Mouse (Mus musculus) limb, embryonic 12.5 days (tissue): ENCODE results near the gene 2310039H08Rik. TPM values are rescaled to one million over a fixed set of nuclear protein-coding genes. Genes with fewer than 3 reads are reported as not detected.

Experiments used
- ATAC-seq: fragments of 200-750 bp; cut with Nextera tagmentation; 2 replicates; pipeline ENCODE4 v1.8.0; 2017; ENCODE audit warnings: low read depth, moderate TSS enrichment; ENCODE audit not compliant: insufficient number of reproducible peaks, insufficient read depth, low FRiP score, low TSS enrichment
- H3K27ac ChIP-seq: fragments of 300-500 bp; sonication (generic); 2 replicates; pipeline ENCODE4 v1.5.1; 2016; ENCODE audit warnings: mild to moderate bottlenecking, moderate library complexity
- H3K27me3 ChIP-seq: fragments of 300-500 bp; sonication (generic); 2 replicates; pipeline ENCODE4 v1.6.1; 2016; ENCODE audit warnings: mild to moderate bottlenecking, moderate library complexity
- H3K36me3 ChIP-seq: fragments of 300-500 bp; sonication (generic); 2 replicates; pipeline ENCODE4 v1.6.1; 2016; ENCODE audit warnings: mild to moderate bottlenecking, moderate library complexity
- H3K4me1 ChIP-seq: fragments of 300-500 bp; sonication (generic); replicated peaks from 2 replicates; pipeline ENCODE4 v1.6.1; 2016
- H3K4me2 ChIP-seq: fragments of 300-500 bp; sonication (generic); 2 replicates; pipeline ENCODE4 v1.6.1; 2016; ENCODE audit warnings: mild to moderate bottlenecking, moderate library complexity
- H3K4me3 ChIP-seq: fragments of 300-500 bp; sonication (generic); replicated peaks from 2 replicates; pipeline ENCODE4 v1.5.1; 2016; ENCODE audit warnings: mild to moderate bottlenecking
- H3K9ac ChIP-seq: fragments of 300-500 bp; sonication (generic); replicated peaks from 2 replicates; pipeline ENCODE4 v1.6.1; 2016; ENCODE audit warnings: mild to moderate bottlenecking, moderate library complexity
- H3K9me3 ChIP-seq: fragments of 300-500 bp; sonication (generic); 2 replicates; pipeline ENCODE4 v1.6.1; 2016; ENCODE audit warnings: mild to moderate bottlenecking, moderate library complexity
- WGBS: fragments of 180-500 bp; shearing (Covaris S2); methylation state at CpG from one replicate; pipeline ENCODE4 v1.1.7; 2016; 5-methylcytosine and 5-hydroxymethylcytosine counted together
- polyA plus RNA-seq: library from polyadenylated mRNA; unstranded; fragments of >200 nt; fragmentation: Nextera tagmentation; extraction: Ambion mirVana; gene quantifications from 2 replicates; pipeline ENCODE4 v1.2.1, GENCODE M21; 2016

2310039H08Rik gene
- polyA plus RNA-seq, 1 experiment from 2014 or later, result 49.8 TPM

GRCm38 (mm10) chr17:46736160-46736559, 36.3 kb upstream of the 2310039H08Rik start:
- H3K27ac ChIP-seq, result no peak overlapping the region
- H3K9me3 ChIP-seq, result no peaks in the 10 kb centered on the region
- no peaks in the 10 kb centered on the region for H3K27me3 ChIP-seq
- 61% methylated on average over 10 of the region's 10 CpGs for WGBS
- ATAC-seq, result no peak
- H3K36me3 ChIP-seq, result peaks cover 40% of the 10 kb centered on the region
- no peak overlapping the region for H3K4me2 ChIP-seq
- no peak overlapping the region for H3K4me3 ChIP-seq
- no peak overlapping the region for H3K9ac ChIP-seq
- H3K4me1 ChIP-seq, result no peaks in the 10 kb centered on the region

DNA sequence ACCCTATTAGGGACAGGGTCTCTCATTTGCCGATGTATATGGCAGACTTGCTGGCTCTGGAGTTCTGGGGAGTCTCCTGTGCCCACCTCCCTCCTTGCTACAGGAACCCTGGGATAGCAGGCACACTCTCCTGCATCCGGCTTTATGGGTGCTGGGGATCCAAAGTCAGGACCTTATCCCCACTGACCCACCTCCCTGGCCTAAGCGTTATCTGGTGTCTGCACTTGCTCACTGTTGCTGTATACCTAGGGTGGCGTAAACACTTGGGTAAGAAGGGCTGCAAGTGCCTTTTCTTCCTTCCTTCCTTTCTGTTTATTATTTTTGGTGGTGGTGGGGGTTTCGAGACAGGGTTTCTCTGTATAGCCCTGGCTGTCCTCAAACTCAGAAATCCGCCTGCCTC, 31.1 kb upstream of the 2310039H08Rik start:
- Histone ChIP-seq H3K27ac (no peak overlapping the region), H3K4me3 (no peak overlapping the region), H3K36me3 (peaks cover 63% of the 10 kb centered on the region), H3K27me3 (no peaks in the 10 kb centered on the region), H3K4me1 (no peaks in the 10 kb centered on the region), H3K9me3 (no peaks in the 10 kb centered on the region), H3K9ac (no peak overlapping the region), H3K4me2 (no peak overlapping the region)
- 92% methylated on average over 6 of the region's 6 CpGs for WGBS
- ATAC-seq, result no peak

GRCm38 (mm10) chr17:46742986-46743385, 29.4 kb upstream of the 2310039H08Rik start:
- no peaks in the 10 kb centered on the region for H3K27me3 ChIP-seq
- no peak overlapping the region for H3K9ac ChIP-seq
- no peak overlapping the region for H3K27ac ChIP-seq
- H3K36me3 ChIP-seq, result peaks cover 64% of the 10 kb centered on the region
- H3K4me2 ChIP-seq, result no peak overlapping the region
- no peak overlapping the region for H3K4me3 ChIP-seq
- H3K9me3 ChIP-seq, result no peaks in the 10 kb centered on the region
- 82% methylated on average over 9 of the region's 9 CpGs for WGBS
- H3K4me1 ChIP-seq, result no peaks in the 10 kb centered on the region
- ATAC-seq, result no peak

GRCm38 (mm10) chr17:46745506-46745905, 26.9 kb upstream of the 2310039H08Rik start:
- Histone ChIP-seq H3K4me2 (no peak overlapping the region), H3K9me3 (no peaks in the 10 kb centered on the region), H3K4me3 (no peak overlapping the region), H3K27me3 (no peaks in the 10 kb centered on the region), H3K27ac (no peak overlapping the region), H3K36me3 (peaks cover 61% of the 10 kb centered on the region), H3K4me1 (peaks cover 2% of the 10 kb centered on the region), H3K9ac (no peak overlapping the region)
- WGBS, result 82% methylated on average over 2 of the region's 2 CpGs
- ATAC-seq, result no peak

DNA sequence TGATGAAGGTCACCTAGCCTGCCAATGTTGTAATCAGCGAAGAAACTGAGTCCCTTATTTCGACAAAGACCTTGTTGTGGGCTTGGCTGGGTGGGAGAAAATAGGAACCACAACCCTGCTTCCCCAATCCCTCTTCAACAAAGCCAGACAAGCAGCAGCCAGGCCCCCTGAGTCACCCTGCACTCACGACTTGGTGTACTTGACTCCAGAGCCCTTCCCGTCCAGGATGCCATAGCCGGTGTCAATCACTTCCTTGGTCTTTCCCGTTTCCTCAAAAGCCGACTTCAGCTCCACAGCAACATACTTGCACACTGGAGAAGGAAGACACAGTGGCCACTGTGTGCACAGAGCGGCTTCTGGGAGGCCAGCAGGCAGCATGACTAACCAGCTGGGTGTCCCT, 25.2 kb upstream of the 2310039H08Rik start:
- no peak overlapping the region for H3K9ac ChIP-seq
- no peak overlapping the region for H3K4me3 ChIP-seq
- H3K9me3 ChIP-seq, result no peaks in the 10 kb centered on the region
- WGBS, result 91% methylated on average over 8 of the region's 8 CpGs
- H3K36me3 ChIP-seq, result peaks cover 54% of the 10 kb centered on the region
- no peaks in the 10 kb centered on the region for H3K27me3 ChIP-seq
- no peak overlapping the region for H3K4me2 ChIP-seq
- no peak for ATAC-seq
- peaks cover 11% of the 10 kb centered on the region for H3K4me1 ChIP-seq
- H3K27ac ChIP-seq, result no peak overlapping the region; the same call in 1 of the 2 replicates

GRCm38 (mm10) chr17:46747806-46748205, 24.6 kb upstream of the 2310039H08Rik start:
- 95% methylated on average over 2 of the region's 2 CpGs for WGBS
- Histone ChIP-seq H3K4me3 (no peak overlapping the region), H3K4me2 (no peak overlapping the region), H3K27me3 (no peaks in the 10 kb centered on the region), H3K36me3 (peaks cover 48% of the 10 kb centered on the region), H3K4me1 (peaks cover 16% of the 10 kb centered on the region), H3K9me3 (no peaks in the 10 kb centered on the region), H3K9ac (no peak overlapping the region), H3K27ac (no peak overlapping the region)
- ATAC-seq, result no peak

GRCm38 (mm10) chr17:46749282-46749681, 23.2 kb upstream of the 2310039H08Rik start:
- Histone ChIP-seq H3K27me3 (no peaks in the 10 kb centered on the region), H3K4me3 (no peak overlapping the region), H3K4me2 (no peak overlapping the region), H3K9me3 (no peaks in the 10 kb centered on the region), H3K36me3 (peaks cover 34% of the 10 kb centered on the region), H3K4me1 (peaks cover 16% of the 10 kb centered on the region), H3K9ac (no peak overlapping the region), H3K27ac (no peak overlapping the region)
- WGBS, result 91% methylated on average over 5 of the region's 5 CpGs
- ATAC-seq, result no peak

DNA sequence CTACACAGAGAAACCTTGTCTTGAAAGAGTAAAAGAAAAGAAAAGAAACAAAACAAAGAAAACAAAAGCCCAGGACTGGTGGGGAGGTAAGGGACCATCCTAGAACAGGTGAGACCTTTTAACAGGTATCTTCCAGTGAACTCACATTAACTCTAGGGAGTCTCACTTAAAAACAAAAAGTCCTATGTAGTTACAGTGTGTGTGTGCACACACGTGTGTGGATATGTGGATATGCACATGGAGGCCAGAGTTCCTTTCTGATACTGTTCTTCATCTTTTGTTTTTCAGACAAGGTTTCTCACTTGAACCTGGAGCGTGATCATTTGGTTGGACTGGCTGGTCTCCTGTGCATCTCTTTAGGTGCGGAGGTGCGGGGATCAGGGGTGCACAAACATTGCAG, 21.9 kb upstream of the 2310039H08Rik start:
- H3K4me3 ChIP-seq, result peak overlapping the region; percentile 77
- 76% methylated on average over 4 of the region's 4 CpGs for WGBS
- H3K4me1 ChIP-seq, result peaks cover 16% of the 10 kb centered on the region
- peak overlapping the region; percentile 74; the same call in 1 of the 2 replicates for H3K9ac ChIP-seq
- peak overlapping the region; percentile 70 for H3K4me2 ChIP-seq
- no peaks in the 10 kb centered on the region for H3K27me3 ChIP-seq
- peaks cover 26% of the 10 kb centered on the region for H3K36me3 ChIP-seq
- ATAC-seq, result no peak
- no peaks in the 10 kb centered on the region for H3K9me3 ChIP-seq
- H3K27ac ChIP-seq, result peak overlapping the region; percentile 92

DNA sequence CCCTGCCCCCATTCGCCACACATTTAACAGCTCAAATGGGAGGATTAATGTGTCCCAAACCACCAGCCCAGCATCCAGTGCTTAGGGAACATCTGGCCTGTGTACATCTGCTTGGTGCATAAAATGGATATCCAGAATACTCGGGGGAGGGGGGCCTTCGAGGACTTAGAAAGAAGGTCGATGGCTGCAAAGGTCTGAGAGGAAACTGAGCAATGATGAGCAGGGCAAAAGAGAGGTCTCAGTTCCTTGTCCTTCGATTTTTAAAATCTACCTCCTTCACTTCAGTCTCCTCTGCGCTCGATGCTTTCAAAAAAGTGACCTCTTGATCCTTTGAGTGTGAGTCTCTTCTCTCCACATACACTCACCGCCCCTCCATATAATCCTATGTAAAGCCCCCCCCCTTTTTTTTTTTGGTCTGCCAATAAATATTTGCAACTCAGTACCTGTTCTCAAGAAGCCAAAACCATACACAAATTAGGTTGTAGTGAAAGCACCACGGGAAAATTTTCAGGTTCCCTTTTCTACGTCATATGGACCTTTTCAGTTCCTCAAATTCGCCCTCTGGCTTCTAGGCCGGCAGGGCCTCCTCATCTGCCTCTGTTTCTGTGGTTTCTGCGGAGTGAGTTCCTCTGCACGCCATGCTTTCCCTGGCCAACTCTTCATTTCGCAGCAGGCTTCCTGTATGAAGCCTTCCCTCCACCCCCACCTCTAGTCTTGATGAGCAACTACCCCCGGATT, 21.2 kb upstream of the 2310039H08Rik start:
- no peaks in the 10 kb centered on the region for H3K27me3 ChIP-seq
- peak overlapping the region; percentile 70 for H3K4me2 ChIP-seq
- peak overlapping the region; percentile 77 for H3K4me3 ChIP-seq
- H3K36me3 ChIP-seq, result peaks cover 20% of the 10 kb centered on the region
- peak overlapping the region; percentile 92 for H3K27ac ChIP-seq
- H3K4me1 ChIP-seq, result peaks cover 16% of the 10 kb centered on the region
- 22% methylated on average over 16 of the region's 16 CpGs for WGBS
- no peaks in the 10 kb centered on the region for H3K9me3 ChIP-seq
- H3K9ac ChIP-seq, result peak overlapping the region; percentile 74
- ATAC-seq, result no peak

DNA sequence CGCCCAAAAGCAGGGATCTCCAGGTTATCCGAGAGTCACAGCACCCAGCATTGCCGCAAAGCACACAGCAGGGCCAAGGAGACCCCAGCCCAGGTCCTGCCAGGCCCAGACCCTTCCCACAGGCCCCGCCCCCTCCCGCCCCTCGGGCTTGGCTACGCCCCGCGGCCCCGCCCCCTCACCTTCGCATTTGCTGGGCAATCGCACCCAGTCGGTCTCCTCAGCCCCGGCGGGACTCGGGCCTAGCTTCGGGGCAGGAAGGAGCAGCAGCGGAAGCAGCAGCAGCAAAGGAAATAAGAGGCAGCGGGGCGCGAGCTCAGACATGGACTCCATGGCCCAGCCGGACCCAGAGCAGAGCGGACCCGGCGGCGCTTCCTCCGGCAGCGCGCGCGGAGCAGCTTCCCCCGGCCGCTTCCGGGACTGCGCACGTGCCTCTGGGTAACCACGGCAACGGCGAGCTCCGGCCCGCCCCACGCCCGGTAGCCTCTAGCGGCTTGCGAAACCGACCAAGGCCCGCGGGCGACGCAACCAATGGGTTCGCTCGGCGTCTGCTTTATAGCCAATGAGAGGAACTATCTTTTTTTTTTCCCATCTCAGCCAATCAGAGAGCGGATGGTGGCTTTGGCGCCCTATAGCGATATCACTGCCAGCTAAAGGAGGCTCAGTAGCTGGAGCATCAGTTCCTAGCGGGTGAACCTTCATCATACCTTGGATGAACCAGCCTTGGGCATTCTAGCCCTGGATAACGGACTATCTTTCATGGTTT, 20.5 kb upstream of the 2310039H08Rik start, which contains the start of gene Cnpy3:
Gene Cnpy3, minus strand, starts transcription at position 421 of the 763 bp plus-strand sequence.
- Histone ChIP-seq H3K4me2 (peak within 1 kb of the TSS; percentile 70), H3K27ac (peak within 1 kb of the TSS; percentile 92), H3K9me3 (no peaks in the 10 kb centered on the region), H3K27me3 (no peaks in the 10 kb centered on the region), H3K36me3 (peaks cover 12% of the 10 kb centered on the region), H3K4me3 (peak within 1 kb of the TSS; percentile 77), H3K9ac (peak within 1 kb of the TSS; percentile 74), H3K4me1 (peaks cover 22% of the 10 kb centered on the region)
- WGBS, result under 1% methylated on average over 58 of the region's 58 CpGs
- peak; percentile 94 for ATAC-seq

GRCm38 (mm10) chr17:46758753-46759152, 13.7 kb upstream of the 2310039H08Rik start:
- H3K9ac ChIP-seq, result no peak overlapping the region
- H3K9me3 ChIP-seq, result no peaks in the 10 kb centered on the region
- H3K27ac ChIP-seq, result no peak overlapping the region
- H3K4me2 ChIP-seq, result no peak overlapping the region
- WGBS, result 82% methylated on average over 12 of the region's 12 CpGs
- no peaks in the 10 kb centered on the region for H3K27me3 ChIP-seq
- ATAC-seq, result no peak
- no peaks in the 10 kb centered on the region for H3K36me3 ChIP-seq
- H3K4me3 ChIP-seq, result no peak overlapping the region
- peaks cover 8% of the 10 kb centered on the region for H3K4me1 ChIP-seq
